Mouse (Mus musculus): Measurements from ENCODE around the gene Lrmda. TPM values are rescaled to one million over a fixed set of nuclear protein-coding genes. Genes with fewer than 3 reads are reported as not detected.

Gene Lrmda
- total RNA-seq, 2 experiments from 2014 or later: 1.5 to 2.4 TPM

GRCm38 (mm10) chr14:23093306-23093705 is 1073.8 kb downstream of the Lrmda start:
- DNase-seq: no peak

- DNase-seq: no peak
These were observed 1075.1 kb downstream of the Lrmda start for GRCm38 (mm10) chr14:23094546-23095157.

- DNase-seq: no peak
These were observed 1075.9 kb downstream of the Lrmda start for GRCm38 (mm10) chr14:23095158-23096016.

GRCm38 (mm10) chr14:23096017-23096336 is 1076.5 kb downstream of the Lrmda start:
- no peak for DNase-seq

- no peak for DNase-seq
These were observed 1076.9 kb downstream of the Lrmda start for GRCm38 (mm10) chr14:23096405-23096804.

Small RNA genes lying within 50 kb of the gene (microRNA-seq; reads per million reads assigned to microRNA genes)
- gene Gm27532: 0 reads per million in 2 experiments

Other genes starting within 250 kb of the Lrmda start
- 100 to 1,000 TPM; 493 to 524 TPM for gene Vdac2, start 194.5 kb upstream of the Lrmda start, total RNA-seq (2021)
- 1 to 10 TPM; 8.1 to 8.4 TPM for gene Comtd1, start 170.7 kb upstream of the Lrmda start, total RNA-seq (2021)
- gene Zfp503, start 30.1 kb upstream of the Lrmda start, total RNA-seq (2021): 1 to 10 TPM; 1.2 to 2.0 TPM

Data from heart, adult 18-20 months (tissue).